Mouse (Mus musculus) CH12.LX (cell line): Measurements from ENCODE around the gene Ost4. TPM values are rescaled to one million over a fixed set of nuclear protein-coding genes. Genes with fewer than 3 reads are reported as not detected.

Experiments
- DNase-seq: peaks from one replicate; pipeline ENCODE4 v3.0.0-alpha.2; 2013; ENCODE audit errors: extremely low read depth
- H3K27ac ChIP-seq: 2 replicates; pipeline ENCODE4 v1.5.1; 2012; ENCODE audit warnings: low read depth, mild to moderate bottlenecking, control low read depth, moderate library complexity; ENCODE audit not compliant: insufficient read depth
- H3K27me3 ChIP-seq: replicated peaks from 2 replicates; pipeline ENCODE3; 2012; ENCODE audit warnings: inconsistent platforms
- H3K36me3 ChIP-seq, 2 experiments: replicated peaks in 1 of 2; 2 replicates each; pipeline versions ENCODE3 to v1.6.1; 2012; ENCODE audit warnings: inconsistent platforms in 1 of 2, low read length in 1 of 2, mild to moderate bottlenecking in 1 of 2, mixed read lengths in 1 of 2, moderate library complexity in 1 of 2; ENCODE audit not compliant: control insufficient read depth in 1 of 2, insufficient read depth in 1 of 2
- H3K4me1 ChIP-seq, 2 experiments: 2 replicates each; pipeline ENCODE4 v1.6.1; 2012; ENCODE audit warnings: inconsistent platforms in 1 of 2, moderate library complexity in 1 of 2; ENCODE audit not compliant: insufficient read depth in 2 of 2, control insufficient read depth in 1 of 2
- H3K4me2 ChIP-seq: 2 replicates; pipeline ENCODE4 v1.6.1; 2012; ENCODE audit warnings: low read depth, mild to moderate bottlenecking, control low read depth; ENCODE audit not compliant: poor library complexity, insufficient read depth, severe bottlenecking
- H3K4me3 ChIP-seq, 3 experiments: fragments of 150-350 bp in 1 of 3; sonication (generic) in 1 of 3; replicated peaks in 1 of 3; 2 replicates each; pipeline versions ENCODE3 to v1.5.1; 2011 to 2012; ENCODE audit warnings: low read depth in 2 of 3, low read length in 2 of 3, mild to moderate bottlenecking in 2 of 3, moderate library complexity in 2 of 3, control low read depth in 1 of 3, improper control_type of control experiment in 1 of 3, inconsistent platforms in 1 of 3, mixed read lengths in 1 of 3; ENCODE audit not compliant: poor library complexity in 1 of 3
- H3K79me2 ChIP-seq: replicated peaks from 2 replicates; pipeline ENCODE4 v1.6.1; 2012; ENCODE audit warnings: mild to moderate bottlenecking, moderate library complexity; ENCODE audit not compliant: control insufficient read depth, poor library complexity, insufficient read depth, severe bottlenecking; ENCODE audit errors: extremely low read depth
- H3K9ac ChIP-seq: 2 replicates; pipeline ENCODE4 v1.6.1; 2012; ENCODE audit warnings: low read depth, mild to moderate bottlenecking, control low read depth, moderate library complexity; ENCODE audit not compliant: insufficient read depth
- H3K9me3 ChIP-seq: replicated peaks from 2 replicates; pipeline ENCODE3; 2012; ENCODE audit warnings: low read length, inconsistent platforms, mixed read lengths
- BHLHE40 ChIP-seq: IDR thresholded peaks from 2 replicates; pipeline ENCODE4 v1.6.1; 2011; ENCODE audit warnings: mild to moderate bottlenecking, low read depth, low read length, improper control_type of control experiment
- CHD1 ChIP-seq: IDR thresholded peaks from 2 replicates; pipeline ENCODE4 v1.6.1; 2012; ENCODE audit warnings: low read depth, low read length, improper control_type of control experiment, inconsistent platforms
- CHD2 ChIP-seq: IDR thresholded peaks from 2 replicates; pipeline ENCODE4 v1.6.1; 2011; ENCODE audit warnings: low read length, improper control_type of control experiment
- ETS1 ChIP-seq: conservative IDR thresholded peaks from 2 replicates; pipeline ENCODE4 v1.6.1; 2012; ENCODE audit warnings: low read depth, mild to moderate bottlenecking, inconsistent platforms, low read length, improper control_type of control experiment, moderate library complexity
- IRF4 ChIP-seq: IDR thresholded peaks from 2 replicates; pipeline ENCODE4 v1.6.1; 2014; ENCODE audit warnings: low read depth, mild to moderate bottlenecking, inconsistent platforms, low read length, improper control_type of control experiment
- JUN ChIP-seq: IDR thresholded peaks from 2 replicates; pipeline ENCODE4 v1.6.1; 2011; ENCODE audit warnings: low read depth, mild to moderate bottlenecking, low read length, improper control_type of control experiment, moderate library complexity; ENCODE audit not compliant: insufficient read depth
- JUND ChIP-seq: conservative IDR thresholded peaks from 2 replicates; pipeline ENCODE4 v1.6.1; 2011; ENCODE audit warnings: low read depth, low read length, improper control_type of control experiment
- KAT2A ChIP-seq: IDR thresholded peaks from 2 replicates; pipeline ENCODE4 v1.6.1; 2012; ENCODE audit warnings: low read length, improper control_type of control experiment, inconsistent platforms; ENCODE audit not compliant: insufficient replicate concordance
- MAFK ChIP-seq: IDR thresholded peaks from 2 replicates; pipeline ENCODE4 v1.6.1; 2011; ENCODE audit warnings: low read length, improper control_type of control experiment; ENCODE audit not compliant: insufficient replicate concordance
- MAX ChIP-seq: IDR thresholded peaks from 2 replicates; pipeline ENCODE4 v1.6.1; 2011; ENCODE audit warnings: low read length, improper control_type of control experiment
- MAZ ChIP-seq: IDR thresholded peaks from 2 replicates; pipeline ENCODE4 v1.6.1; 2012; ENCODE audit warnings: low read depth, mild to moderate bottlenecking, inconsistent platforms, low read length, improper control_type of control experiment, moderate library complexity
- MEF2A ChIP-seq: IDR thresholded peaks from 2 replicates; pipeline ENCODE4 v1.6.1; 2014; ENCODE audit warnings: low read depth, mild to moderate bottlenecking, inconsistent platforms, low read length, improper control_type of control experiment, borderline replicate concordance
- MYC ChIP-seq: IDR thresholded peaks from 2 replicates; pipeline ENCODE4 v1.6.1; 2011; ENCODE audit warnings: low read depth, mild to moderate bottlenecking, improper control_type of control experiment, low read length
- NELFE ChIP-seq: IDR thresholded peaks from 2 replicates; pipeline ENCODE4 v1.6.1; 2011; ENCODE audit warnings: low read depth, low read length, improper control_type of control experiment
- NRF1 ChIP-seq: IDR thresholded peaks from 2 replicates; pipeline ENCODE4 v1.6.1; 2014; ENCODE audit warnings: low read depth, mild to moderate bottlenecking, inconsistent platforms, low read length, improper control_type of control experiment, moderate library complexity
- POLR2A ChIP-seq: IDR thresholded peaks from 2 replicates; pipeline ENCODE4 v1.6.1; 2011; ENCODE audit warnings: low read depth, mild to moderate bottlenecking, improper control_type of control experiment, low read length
- POLR2AphosphoS2 ChIP-seq: IDR thresholded peaks from 2 replicates; pipeline ENCODE4 v1.6.1; 2011; ENCODE audit warnings: low read depth, low read length, improper control_type of control experiment
- RAD21 ChIP-seq: IDR thresholded peaks from 2 replicates; pipeline ENCODE4 v1.6.1; 2011; ENCODE audit warnings: low read depth, mild to moderate bottlenecking, low read length, improper control_type of control experiment, moderate library complexity
- RCOR1 ChIP-seq: conservative IDR thresholded peaks from 2 replicates; pipeline ENCODE4 v1.6.1; 2012; ENCODE audit warnings: low read depth, mild to moderate bottlenecking, inconsistent platforms, low read length, improper control_type of control experiment
- SIN3A ChIP-seq: IDR thresholded peaks from 2 replicates; pipeline ENCODE4 v1.6.1; 2012; ENCODE audit warnings: low read length, improper control_type of control experiment, inconsistent platforms
- TBP ChIP-seq: conservative IDR thresholded peaks from 2 replicates; pipeline ENCODE4 v1.6.1; 2011; ENCODE audit warnings: low read depth, low read length, improper control_type of control experiment
- TCF12 ChIP-seq: IDR thresholded peaks from 2 replicates; pipeline ENCODE4 v1.6.1; 2014; ENCODE audit warnings: low read depth, mild to moderate bottlenecking, inconsistent platforms, low read length, improper control_type of control experiment
- UBTF ChIP-seq: IDR thresholded peaks from 2 replicates; pipeline ENCODE4 v1.6.1; 2012; ENCODE audit warnings: low read depth, mild to moderate bottlenecking, inconsistent platforms, low read length, improper control_type of control experiment, moderate library complexity
- USF1 ChIP-seq: IDR thresholded peaks from 2 replicates; pipeline ENCODE4 v1.6.1; 2014; ENCODE audit warnings: low read depth, mild to moderate bottlenecking, inconsistent platforms, low read length, improper control_type of control experiment
- USF2 ChIP-seq: conservative IDR thresholded peaks from 2 replicates; pipeline ENCODE4 v1.6.1; 2011; ENCODE audit warnings: low read depth, low read length, improper control_type of control experiment
- ZKSCAN1 ChIP-seq: IDR thresholded peaks from 2 replicates; pipeline ENCODE4 v1.6.1; 2012; ENCODE audit warnings: low read depth, inconsistent platforms, low read length, improper control_type of control experiment, borderline replicate concordance
- ZMIZ1 ChIP-seq: IDR thresholded peaks from 2 replicates; pipeline ENCODE4 v1.6.1; 2012; ENCODE audit warnings: low read depth, mild to moderate bottlenecking, inconsistent platforms, low read length, improper control_type of control experiment
- dilution Hi-C: fragments of 300-500 bp; cut with MboI; formaldehyde crosslinking; loops from 2 replicates; pipeline ENCODE4 v1.14.3; 2020; ENCODE audit warnings: low sequenced_read_pairs; ENCODE audit not compliant: extremely low pct_unique_long_range_greater_than_20kb, extremely low pct_ligation_motif_present
- in situ Hi-C: fragments of 300-500 bp; cut with MboI; formaldehyde crosslinking; loops from 3 replicates; pipeline ENCODE4 v1.14.3; 2019; ENCODE audit warnings: low sequenced_read_pairs, low pct_ligation_motif_present, low pct_unique_long_range_greater_than_20kb, mixed read lengths
- polyA plus RNA-seq: library from polyadenylated mRNA; unstranded; fragments of >175 nt; gene quantifications from 2 replicates; pipeline ENCODE4 v1.2.1, GENCODE M21; 2012; ENCODE audit warnings: low read depth; ENCODE audit not compliant: insufficient read length
- total RNA-seq, 2 experiments: library from RNA; depleted of rRNA; stranded (reverse); fragments of 300-350 nt in 1 of 2; fragments of >200 nt in 1 of 2; gene quantifications; 2 replicates each; pipeline ENCODE4 v1.2.3; 2012 to 2014

Gene Ost4
- total and polyA plus RNA-seq, 3 experiments: 181 to 330 (median 263) TPM

- dilution Hi-C loops: no loop called here
- no peaks in the 10 kb centered on the region for H3K9me3 ChIP-seq
- H3K36me3 ChIP-seq: peaks cover 23 to 42% of the 10 kb centered on the region in 2 experiments
- peak; percentile 41 for DNase-seq
- no peaks in the 10 kb centered on the region for H3K27me3 ChIP-seq
- peak overlapping the region; percentile 53 for H3K4me2 ChIP-seq
- TF ChIP-seq SIN3A (peak; percentile 55; the same call in 1 of the 2 replicates), MAX (0 out of 2 replicates have a peak, but pooled peaks have one; percentile 6), KAT2A (no peak), POLR2AphosphoS2 (peak; percentile 17; the same call in 1 of the 2 replicates), IRF4 (no peak), ZMIZ1 (peak; percentile 57; the same call in 1 of the 2 replicates), UBTF (0 out of 2 replicates have a peak, but pooled peaks have one; percentile 62)
- TF ChIP-seq, all 38 proteins: peak for 5
- peak overlapping the region; percentile 75 for H3K9ac ChIP-seq
- in situ Hi-C loops: no loop called here
- no peaks in the 10 kb centered on the region for H3K79me2 ChIP-seq
- H3K27ac ChIP-seq: peak overlapping the region; percentile 62
- H3K4me3 ChIP-seq: peak overlapping the region; percentile 65 to 84 (median 79)
- H3K4me1 ChIP-seq: peaks cover 3 to 18% of the 10 kb centered on the region in 2 experiments
These were observed 18.4 kb downstream of the Ost4 start for GRCm38 (mm10) chr5:30889088-30889754.

GRCm38 (mm10) chr5:30888337-30889087 is 19.1 kb downstream of the Ost4 start, which contains the start of gene Agbl5:
TSS of gene Agbl5 (plus strand) at chr5:30888694.
- Histone ChIP-seq H3K79me2 (no peaks in the 10 kb centered on the region), H3K36me3 (peaks cover 17 to 35% of the 10 kb centered on the region in 2 experiments), H3K4me3 (peak within 1 kb of the TSS; percentile 75 to 87 (median 79)), H3K4me2 (peak within 1 kb of the TSS; percentile 53), H3K27me3 (no peaks in the 10 kb centered on the region), H3K4me1 (peaks cover 3 to 18% of the 10 kb centered on the region in 2 experiments), H3K9ac (peak within 1 kb of the TSS; percentile 75), H3K27ac (peak within 1 kb of the TSS; percentile 74), H3K9me3 (no peaks in the 10 kb centered on the region)
- peak; percentile 91 for DNase-seq
- in situ Hi-C loops (no loop called here), dilution Hi-C loops (no loop called here)
- TF ChIP-seq POLR2A (peak; percentile 63), ETS1 (no peak; the same call in 1 of the 2 replicates), NRF1 (peak; percentile 67), KAT2A (peak; percentile 82; the same call in 1 of the 2 replicates), USF2 (no peak), MEF2A (peak; percentile 62; the same call in 1 of the 2 replicates), UBTF (no peak), MAZ (peak; percentile 72), JUN (no peak; the same call in 1 of the 2 replicates), JUND (no peak), BHLHE40 (peak; percentile 83), POLR2AphosphoS2 (peak; percentile 71; the same call in 1 of the 2 replicates), RAD21 (no peak), TBP (peak; percentile 99), MAX (peak; percentile 90), RCOR1 (peak; percentile 80; the same call in 1 of the 2 replicates), SIN3A (peak; percentile 94), USF1 (no peak), CHD1 (no peak), NELFE (no peak; the same call in 1 of the 2 replicates), TCF12 (peak; percentile 60), ZKSCAN1 (no peak), MYC (peak; percentile 95), CHD2 (peak; percentile 69), IRF4 (no peak; the same call in 1 of the 2 replicates), MAFK (peak; percentile 95)
